Mouse (Mus musculus) bone marrow, adult 2 months (tissue): ENCODE results near the gene Sh3glb2. TPM values are rescaled to one million over a fixed set of nuclear protein-coding genes. Genes with fewer than 3 reads are reported as not detected.

Source experiments
- H3K27ac ChIP-seq: fragments of 200-500 bp; 2 replicates; pipeline ENCODE4 v1.5.1; 2012; ENCODE audit warnings: low read depth, mild to moderate bottlenecking, control low read depth, inconsistent platforms, low read length; ENCODE audit not compliant: control insufficient read depth, poor library complexity, insufficient read depth
- H3K4me1 ChIP-seq: fragments of 200-500 bp; 2 replicates; pipeline ENCODE4 v1.6.1; 2011; ENCODE audit warnings: low read length; ENCODE audit not compliant: control insufficient read depth, insufficient read depth
- H3K4me3 ChIP-seq: fragments of 200-500 bp; replicated peaks from 2 replicates; pipeline ENCODE3; 2011; ENCODE audit warnings: mild to moderate bottlenecking, low read depth, low read length, control low read depth; ENCODE audit not compliant: control insufficient read depth
- CTCF ChIP-seq: fragments of 200-500 bp; IDR thresholded peaks from 2 replicates; pipeline ENCODE4 v1.5.1; 2011; ENCODE audit warnings: low read length, control low read depth; ENCODE audit not compliant: control insufficient read depth, insufficient read depth
- POLR2A ChIP-seq: fragments of 200-500 bp; IDR thresholded peaks from 2 replicates; pipeline ENCODE4 v1.6.1; 2011; ENCODE audit warnings: low read depth, mild to moderate bottlenecking, control low read depth, low read length, borderline replicate concordance; ENCODE audit not compliant: control insufficient read depth
- WGBS: fragments of 180-500 bp; shearing (Covaris S2); methylation state at CpG from one replicate; pipeline ENCODE4 v1.1.7; 2018; 5-methylcytosine and 5-hydroxymethylcytosine counted together
- polyA plus RNA-seq: library from polyadenylated mRNA; stranded (reverse); fragments of >200 nt; gene quantifications from 2 replicates; pipeline ENCODE4 v1.2.4, GENCODE M21; 2011; ENCODE audit warnings: low replicate concordance; ENCODE audit not compliant: missing spikeins, insufficient read depth, insufficient read length

The Sh3glb2 gene
- polyA plus RNA-seq, 1 experiment: 50.0 TPM

GRCm38 (mm10) chr2:30342544-30342943 lies 16.6 kb downstream of the Sh3glb2 start:
- TF ChIP-seq POLR2A: no peak
- no peak for TF ChIP-seq CTCF
- Histone ChIP-seq H3K27ac (no peak overlapping the region), H3K4me3 (no peak overlapping the region), H3K4me1 (no peaks in the 10 kb centered on the region)
- 86% methylated on average over 7 of the region's 7 CpGs for WGBS

GRCm38 (mm10) chr2:30342061-30342460 lies 17.1 kb downstream of the Sh3glb2 start:
- Histone ChIP-seq H3K27ac (no peak overlapping the region), H3K4me3 (no peak overlapping the region), H3K4me1 (no peaks in the 10 kb centered on the region)
- WGBS: 92% methylated on average over 3 of the region's 3 CpGs
- no peak for TF ChIP-seq POLR2A
- TF ChIP-seq CTCF: no peak

GRCm38 (mm10) chr2:30337179-30337578 lies 22.0 kb downstream of the Sh3glb2 start:
- no peak for TF ChIP-seq POLR2A
- TF ChIP-seq CTCF: no peak
- 89% methylated on average over 12 of the region's 12 CpGs for WGBS
- no peaks in the 10 kb centered on the region for H3K4me1 ChIP-seq
- H3K4me3 ChIP-seq: no peak overlapping the region
- H3K27ac ChIP-seq: no peak overlapping the region

GRCm38 (mm10) chr2:30336174-30336915 lies 22.8 kb downstream of the Sh3glb2 start:
- Histone ChIP-seq H3K4me3 (no peak overlapping the region), H3K4me1 (no peaks in the 10 kb centered on the region), H3K27ac (no peak overlapping the region)
- WGBS: 92% methylated on average over 16 of the region's 16 CpGs
- TF ChIP-seq POLR2A (no peak), CTCF (no peak)

- H3K4me1 ChIP-seq: no peaks in the 10 kb centered on the region
- H3K27ac ChIP-seq: no peak overlapping the region
- TF ChIP-seq POLR2A (no peak), CTCF (no peak)
- no peak overlapping the region for H3K4me3 ChIP-seq
- WGBS: 94% methylated on average over 2 of the region's 2 CpGs
These were observed 23.8 kb downstream of the Sh3glb2 start for GRCm38 (mm10) chr2:30335324-30335723.

- TF ChIP-seq POLR2A: no peak
- no peak for TF ChIP-seq CTCF
- WGBS: 58% methylated on average over 3 of the region's 3 CpGs
These were observed 30.3 kb downstream of the Sh3glb2 start for GRCm38 (mm10) chr2:30328791-30329190.

GRCm38 (mm10) chr2:30327276-30327675 lies 31.9 kb downstream of the Sh3glb2 start:
- H3K4me1 ChIP-seq: no peaks in the 10 kb centered on the region
- H3K4me3 ChIP-seq: no peak overlapping the region
- H3K27ac ChIP-seq: no peak overlapping the region
- WGBS: 91% methylated on average over 7 of the region's 7 CpGs
- no peak for TF ChIP-seq POLR2A
- TF ChIP-seq CTCF: no peak

More at GRCm38 (mm10) chr2:30328791-30329190, 30.3 kb downstream of the Sh3glb2 start:
- H3K4me3 ChIP-seq: no peak overlapping the region
- no peak overlapping the region for H3K27ac ChIP-seq
- no peaks in the 10 kb centered on the region for H3K4me1 ChIP-seq

- H3K27ac ChIP-seq: no peak overlapping the region
- TF ChIP-seq CTCF (no peak), POLR2A (no peak)
- H3K4me1 ChIP-seq: no peaks in the 10 kb centered on the region
- no peak overlapping the region for H3K4me3 ChIP-seq
- WGBS: 90% methylated on average over 5 of the region's 5 CpGs
These were observed 33.8 kb downstream of the Sh3glb2 start for GRCm38 (mm10) chr2:30325296-30325695.
